ENCODE assay signal across 27 mouse cellular contexts in the genomic region with DNA sequence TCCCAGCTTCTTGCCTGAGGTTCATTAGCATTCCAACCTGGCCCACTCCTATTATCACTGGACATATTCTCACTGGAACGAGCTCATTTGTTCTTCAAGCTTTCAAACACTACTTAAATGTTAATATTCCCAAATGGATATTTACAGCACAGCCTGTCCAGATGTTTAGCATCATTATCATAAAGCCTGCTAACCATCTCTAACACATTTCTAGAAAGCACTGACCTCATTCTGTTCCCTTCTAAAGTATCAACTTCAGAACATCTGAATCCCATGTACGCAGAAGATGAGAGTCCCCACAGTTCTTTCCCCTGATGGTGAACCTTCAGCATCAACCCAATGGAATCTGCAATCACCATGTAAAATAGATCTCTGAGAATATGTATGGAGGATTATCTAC.
A peak's percentile ranks its signal among the peaks of the same experiment; 100 is the strongest.
DNase-seq lines count a peak whose midpoint lies in the region; ATAC-seq and TF ChIP-seq lines count a peak whose summit lies in the region.
"Had no signal": no experiment of that assay in that cellular context is flagged by ENCODE, and none has a peak within 500 bp of the region (broad histone marks: within the 10 kb centered on the region; RNA-seq: fewer than 3 reads in every experiment).

No protein-coding gene starts in this region.

- H3K27ac ChIP-seq in lung, embryonic 14.5 days (ENCODE audit: low read depth): no peak overlapping the region
- H3K27ac ChIP-seq in lung, postnatal 0 days (ENCODE audit: low read length): no peak overlapping the region
- H3K27ac ChIP-seq in stomach, embryonic 16.5 days (ENCODE audit: low read length): no peak overlapping the region
- H3K27ac ChIP-seq: embryonic facial prominence, embryonic 10.5 days; embryonic facial prominence, embryonic 13.5 days; forebrain, embryonic 12.5 days; forebrain, embryonic 15.5 days; heart, embryonic 15.5 days; hindbrain, embryonic 10.5 days; hindbrain, embryonic 13.5 days had no signal

- H3K4me1 ChIP-seq in lung, embryonic 14.5 days (ENCODE audit: insufficient read depth): peaks cover 6% of the 10 kb centered on the region; the same call in 1 of the 2 replicates
- H3K4me1 ChIP-seq in lung, postnatal 0 days (ENCODE audit: insufficient read depth, low read depth, low read length): no peaks in the 10 kb centered on the region
- H3K4me1 ChIP-seq in stomach, embryonic 16.5 days (ENCODE audit: control insufficient read depth, insufficient read depth, low read length): peaks cover 12% of the 10 kb centered on the region

- no peaks in the 10 kb centered on the region for H3K9me3 ChIP-seq in lung, embryonic 14.5 days (ENCODE audit: low read depth, low read length)
- H3K9me3 ChIP-seq in lung, postnatal 0 days (ENCODE audit: low read length): no peaks in the 10 kb centered on the region
- no peaks in the 10 kb centered on the region for H3K9me3 ChIP-seq in stomach, embryonic 16.5 days (replicated peaks; ENCODE audit: control insufficient read depth, low read length)
- H3K9me3 ChIP-seq: embryonic facial prominence, embryonic 10.5 days; embryonic facial prominence, embryonic 13.5 days; forebrain, embryonic 12.5 days; forebrain, embryonic 15.5 days; heart, embryonic 12.5 days; heart, embryonic 15.5 days; hindbrain, embryonic 10.5 days; hindbrain, embryonic 13.5 days had no signal

- DNase-seq in lung, embryonic 14.5 days: peak; percentile 83
- DNase-seq in lung, postnatal 36 days: no peak
- DNase-seq in lung, postnatal 0 days (ENCODE audit: low spot score): peak; percentile 66
- no peak for DNase-seq in lung, postnatal 25 days (ENCODE audit: low spot score)
- no peak for DNase-seq in cerebellum, adult 18-20 months
- DNase-seq: adrenal gland, adult 2 months; adrenal gland, postnatal 14 days; cerebellum, adult 11 months; cerebellum, adult 8-10 months; cerebellum, postnatal 10 days; cerebellum, postnatal 36 days; embryo, embryonic 11 days; gastrocnemius, postnatal 25 days; heart, adult 18-20 months; heart, postnatal 10 days; heart, postnatal 36 days had no signal

- WGBS in lung, embryonic 14.5 days: 42% methylated on average over 2 of the region's 2 CpGs
- WGBS in lung, postnatal 0 days: 67% methylated on average over 2 of the region's 2 CpGs
- WGBS in stomach, embryonic 16.5 days: 45% methylated on average over 2 of the region's 2 CpGs

- H3K9ac ChIP-seq in lung, embryonic 14.5 days: no peak overlapping the region
- H3K9ac ChIP-seq in lung, postnatal 0 days (replicated peaks; ENCODE audit: low read depth): no peak overlapping the region
- H3K9ac ChIP-seq in stomach, embryonic 16.5 days (ENCODE audit: low read length): no peak overlapping the region
- H3K9ac ChIP-seq: embryonic facial prominence, embryonic 13.5 days; forebrain, embryonic 12.5 days; forebrain, embryonic 15.5 days; heart, embryonic 12.5 days; heart, embryonic 15.5 days; hindbrain, embryonic 13.5 days had no signal

- no peak for TF ChIP-seq EP300 in lung, postnatal 0 days (IDR thresholded peaks at IDR 0.05)

- no peak overlapping the region for H3K4me2 ChIP-seq in lung, embryonic 14.5 days
- H3K4me2 ChIP-seq in lung, postnatal 0 days (replicated peaks; ENCODE audit: low read depth, low read length): no peak overlapping the region
- H3K4me2 ChIP-seq in stomach, embryonic 16.5 days (ENCODE audit: low read depth, low read length): no peak overlapping the region
- H3K4me2 ChIP-seq: embryonic facial prominence, embryonic 13.5 days; forebrain, embryonic 12.5 days; forebrain, embryonic 15.5 days; heart, embryonic 12.5 days; heart, embryonic 15.5 days; hindbrain, embryonic 13.5 days had no signal

- H3K27me3 ChIP-seq in lung, embryonic 14.5 days (ENCODE audit: insufficient read depth, low read length): no peaks in the 10 kb centered on the region
- no peaks in the 10 kb centered on the region for H3K27me3 ChIP-seq in lung, postnatal 0 days (replicated peaks; ENCODE audit: insufficient read depth, low read length)
- no peaks in the 10 kb centered on the region for H3K27me3 ChIP-seq in stomach, embryonic 16.5 days (ENCODE audit: control insufficient read depth, insufficient read depth, low read length)
- H3K27me3 ChIP-seq: embryonic facial prominence, embryonic 13.5 days; forebrain, embryonic 12.5 days; forebrain, embryonic 15.5 days; heart, embryonic 12.5 days; heart, embryonic 15.5 days; hindbrain, embryonic 13.5 days had no signal

- ATAC-seq in lung, embryonic 14.5 days (ENCODE audit: insufficient read depth): peak; percentile 55
- ATAC-seq in lung, postnatal 0 days: peak; percentile 30; the same call in 1 of the 2 replicates
- ATAC-seq in stomach, embryonic 16.5 days (ENCODE audit: insufficient read depth, low FRiP score): peak; percentile 33
- ATAC-seq: CD4-positive, CD25-positive, alpha-beta regulatory T cell, adult 4 months; forebrain, embryonic 15.5 days had no signal

- H3K4me3 ChIP-seq in lung, embryonic 14.5 days (ENCODE audit: low read depth, low read length): no peak overlapping the region
- no peak overlapping the region for H3K4me3 ChIP-seq in lung, postnatal 0 days (ENCODE audit: low read depth, low read length)
- H3K4me3 ChIP-seq in stomach, embryonic 16.5 days (replicated peaks; ENCODE audit: low read length): no peak overlapping the region
- H3K4me3 ChIP-seq: embryonic facial prominence, embryonic 10.5 days; embryonic facial prominence, embryonic 13.5 days; erythroblast, embryonic 14.5 days; forebrain, embryonic 12.5 days; forebrain, embryonic 15.5 days; heart, embryonic 12.5 days; heart, embryonic 15.5 days; hindbrain, embryonic 10.5 days; hindbrain, embryonic 13.5 days had no signal

- no peaks in the 10 kb centered on the region for H3K36me3 ChIP-seq in lung, embryonic 14.5 days (ENCODE audit: insufficient read depth)
- H3K36me3 ChIP-seq in lung, postnatal 0 days (ENCODE audit: insufficient read depth, low read length): no peaks in the 10 kb centered on the region
- no peaks in the 10 kb centered on the region for H3K36me3 ChIP-seq in stomach, embryonic 16.5 days (ENCODE audit: control insufficient read depth, insufficient read depth, low read length)
- H3K36me3 ChIP-seq: embryonic facial prominence, embryonic 10.5 days; embryonic facial prominence, embryonic 13.5 days; forebrain, embryonic 12.5 days; forebrain, embryonic 15.5 days; heart, embryonic 12.5 days; heart, embryonic 15.5 days; hindbrain, embryonic 10.5 days; hindbrain, embryonic 13.5 days had no signal

- no peak for TF ChIP-seq CTCF in lung, embryonic 14.5 days (IDR thresholded peaks at IDR 0.05; ENCODE audit: low read depth)
- no peak for TF ChIP-seq CTCF in lung, postnatal 0 days (IDR thresholded peaks at IDR 0.05)

Comparison
In these comparisons a context has a peak if more than half of its experiments do, and no peak if none do; other contexts are left out.
1. DNase-seq: peak in lung, embryonic 14.5 days (single experiment) and lung, postnatal 0 days (single experiment); none in lung, postnatal 36 days (single experiment), lung, postnatal 25 days (single experiment) and cerebellum, adult 18-20 months (0 of 2).
2. Peak in every context shown above with its lines, with median percentiles within 50 percentile points of each other: ATAC-seq.